Comparison of ENCODE assay signal across 31 mouse cellular contexts in the genomic region with DNA sequence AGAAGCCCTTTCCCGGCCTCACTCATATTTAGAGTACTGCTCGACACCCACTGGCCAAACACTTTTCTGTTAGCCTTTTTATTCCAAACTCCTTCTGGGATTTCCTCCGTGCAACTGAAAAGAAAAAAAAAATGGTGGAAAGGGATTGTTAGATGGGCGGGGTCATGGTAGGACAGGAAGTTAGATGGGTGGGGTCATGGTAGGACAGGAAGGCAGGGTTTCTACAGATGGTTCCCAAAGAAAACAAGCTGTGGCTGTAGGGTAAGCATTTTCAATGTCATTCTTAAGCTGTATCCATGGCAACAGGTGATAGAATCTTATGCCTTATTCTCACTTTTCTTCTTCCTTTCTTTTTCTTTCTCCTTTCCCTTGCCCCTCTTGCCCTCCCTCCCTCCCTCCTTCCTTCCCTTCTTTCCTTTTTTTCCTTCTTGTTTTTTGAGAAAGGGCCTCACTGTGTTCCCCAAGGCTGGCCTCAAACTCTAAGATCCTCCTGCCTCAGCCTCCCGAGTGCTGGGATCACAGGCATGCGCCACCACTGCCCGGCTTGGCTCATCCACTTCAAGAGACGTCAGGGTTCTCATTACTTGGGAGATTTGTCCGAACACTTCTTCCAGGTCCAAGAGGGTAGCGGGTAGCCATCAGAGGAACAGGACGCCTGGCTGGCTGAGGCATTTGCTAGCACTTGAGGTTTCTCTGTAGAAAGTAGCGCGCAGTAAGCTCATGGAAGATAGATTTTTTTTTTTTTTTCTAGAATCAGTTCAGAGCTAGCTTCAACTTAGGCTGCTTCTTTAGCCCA. TPM values are rescaled to one million over a fixed set of nuclear protein-coding genes. Genes with fewer than 3 reads are reported as not detected.
DNase-seq lines count a peak whose midpoint lies in the region; ATAC-seq and TF ChIP-seq lines count a peak whose summit lies in the region.
"Had no signal": no experiment of that assay in that cellular context is flagged by ENCODE, and none has a peak within 500 bp of the region (broad histone marks: within the 10 kb centered on the region; RNA-seq: fewer than 3 reads in every experiment).

No protein-coding gene starts in this region.

- H3K9me3 ChIP-seq in kidney, embryonic 16.5 days (ENCODE audit: low read length), result no peaks in the 10 kb centered on the region
- no peaks in the 10 kb centered on the region for H3K9me3 ChIP-seq in embryonic facial prominence, embryonic 10.5 days
- H3K9me3 ChIP-seq: embryonic facial prominence, embryonic 13.5 days; forebrain, embryonic 12.5 days; forebrain, embryonic 15.5 days; heart, embryonic 13.5 days; hindbrain, embryonic 12.5 days; hindbrain, embryonic 15.5 days had no signal

- H3K27ac ChIP-seq in layer of hippocampus, adult 2 months, result peak overlapping the region; percentile 89; the same call in 1 of the 2 replicates
- no peak overlapping the region for H3K27ac ChIP-seq in kidney, embryonic 16.5 days (ENCODE audit: low read length)
- H3K27ac ChIP-seq in embryonic facial prominence, embryonic 10.5 days (replicated peaks), result no peak overlapping the region
- H3K27ac ChIP-seq: embryonic facial prominence, embryonic 13.5 days; forebrain, embryonic 12.5 days; forebrain, embryonic 15.5 days; heart, embryonic 13.5 days; hindbrain, embryonic 12.5 days; hindbrain, embryonic 15.5 days had no signal

- ATAC-seq in kidney, embryonic 16.5 days (ENCODE audit: low FRiP score, low TSS enrichment), result no peak
- ATAC-seq: forebrain, embryonic 15.5 days had no signal

- WGBS in kidney, embryonic 16.5 days, result 90% methylated on average over 13 of the region's 13 CpGs
- 94% methylated on average over 13 of the region's 13 CpGs for WGBS in embryonic facial prominence, embryonic 10.5 days

- DNase-seq in layer of hippocampus, adult 2 months (ENCODE audit: low spot score in 2 of 2), result no peak
- DNase-seq in layer of hippocampus, adult 9-10 months (ENCODE audit: low spot score), result no peak
- DNase-seq in 3T3-L1 (ENCODE audit: low read depth, low spot score), result peak; percentile 28
- peak; percentile 56 for DNase-seq in 416B (ENCODE audit: low read depth)
- peak; percentile 44 for DNase-seq in ZHBTc4 (ENCODE audit: low read depth, low spot score)
- no peak for DNase-seq in embryonic facial prominence, embryonic 10.5 days (ENCODE audit: low spot score)
- DNase-seq: adrenal gland, postnatal 10 days; cerebellum, adult 11 months; cerebellum, adult 2 months; cerebellum, adult 9-11 months; cerebellum, postnatal 25 days; gastrocnemius, postnatal 25 days; heart, postnatal 14 days; kidney, adult 11 months had no signal

- H3K27me3 ChIP-seq in kidney, embryonic 16.5 days (ENCODE audit: insufficient read depth, low read length), result no peaks in the 10 kb centered on the region
- H3K27me3 ChIP-seq in embryonic facial prominence, embryonic 10.5 days (replicated peaks; ENCODE audit: low read depth, poor library complexity, severe bottlenecking), result no peaks in the 10 kb centered on the region
- H3K27me3 ChIP-seq: CH12.LX; embryonic facial prominence, embryonic 13.5 days; forebrain, embryonic 12.5 days; forebrain, embryonic 15.5 days; heart, embryonic 13.5 days; hindbrain, embryonic 12.5 days; hindbrain, embryonic 15.5 days had no signal

- H3K36me3 ChIP-seq in kidney, embryonic 16.5 days (ENCODE audit: insufficient read depth, low read length), result no peaks in the 10 kb centered on the region
- no peaks in the 10 kb centered on the region for H3K36me3 ChIP-seq in embryonic facial prominence, embryonic 10.5 days (replicated peaks)
- H3K36me3 ChIP-seq: embryonic facial prominence, embryonic 13.5 days; forebrain, embryonic 12.5 days; forebrain, embryonic 15.5 days; heart, embryonic 13.5 days; hindbrain, embryonic 12.5 days; hindbrain, embryonic 15.5 days had no signal

- no peaks in the 10 kb centered on the region for H3K4me1 ChIP-seq in kidney, embryonic 16.5 days (ENCODE audit: insufficient read depth, low read length)
- 0 out of 2 replicates have a peak, but pooled peaks cover 6% of the 10 kb centered on the region for H3K4me1 ChIP-seq in embryonic facial prominence, embryonic 10.5 days
- H3K4me1 ChIP-seq: embryonic facial prominence, embryonic 13.5 days; forebrain, embryonic 12.5 days; forebrain, embryonic 15.5 days; heart, embryonic 13.5 days; hindbrain, embryonic 12.5 days; hindbrain, embryonic 15.5 days had no signal

- TF ChIP-seq CTCF in layer of hippocampus, adult 2 months (conservative IDR thresholded peaks at IDR 0.05), result no peak

- no peak overlapping the region for H3K4me3 ChIP-seq in layer of hippocampus, adult 2 months
- no peak overlapping the region for H3K4me3 ChIP-seq in kidney, embryonic 16.5 days (ENCODE audit: low read length)
- H3K4me3 ChIP-seq in embryonic facial prominence, embryonic 10.5 days, result no peak overlapping the region
- H3K4me3 ChIP-seq: embryonic facial prominence, embryonic 13.5 days; erythroblast, embryonic 14.5 days; forebrain, embryonic 12.5 days; forebrain, embryonic 15.5 days; heart, embryonic 13.5 days; hindbrain, embryonic 12.5 days; hindbrain, embryonic 15.5 days had no signal

- no peak overlapping the region for H3K4me2 ChIP-seq in kidney, embryonic 16.5 days (replicated peaks; ENCODE audit: low read depth, low read length)
- H3K4me2 ChIP-seq: embryonic facial prominence, embryonic 13.5 days; forebrain, embryonic 12.5 days; forebrain, embryonic 15.5 days; heart, embryonic 13.5 days; hindbrain, embryonic 12.5 days; hindbrain, embryonic 15.5 days had no signal

- H3K9ac ChIP-seq in kidney, embryonic 16.5 days (replicated peaks; ENCODE audit: low read length), result no peak overlapping the region
- H3K9ac ChIP-seq: embryonic facial prominence, embryonic 13.5 days; forebrain, embryonic 12.5 days; forebrain, embryonic 15.5 days; heart, embryonic 13.5 days; hindbrain, embryonic 12.5 days; hindbrain, embryonic 15.5 days had no signal

RNA-seq across cellular contexts. Expression of a gene that starts 34.2 kb away (rescaled TPM):
- total RNA-seq in layer of hippocampus, adult 2 months (2021), result not detected
- not detected in 2 replicates for polyA plus RNA-seq in kidney, embryonic 16.5 days (2015; fragmentation: Nextera tagmentation; extraction: Ambion mirVana)
- polyA plus RNA-seq in embryonic facial prominence, embryonic 10.5 days (2016; fragmentation: Nextera tagmentation; extraction: Ambion mirVana), result not detected in 2 replicates
- total RNA-seq: CH12.LX; common myeloid progenitor, adult 5-6 weeks; gastrocnemius, adult 8-10 months; gastrocnemius, postnatal 25 days; heart, postnatal 14 days; hematopoietic stem cell, adult 5-6 weeks; MEL had no signal
- polyA plus RNA-seq: cerebellum, adult 2 months; embryonic facial prominence, embryonic 13.5 days; erythroblast, embryonic 14.5 days; forebrain, embryonic 12.5 days; forebrain, embryonic 15.5 days; gonadal fat pad, adult 2 months; heart, embryonic 13.5 days; heart, embryonic 16.5 days; hindbrain, embryonic 12.5 days; hindbrain, embryonic 15.5 days had no signal

RNA-seq across cellular contexts. Expression of a gene that starts 43.8 kb away (rescaled TPM):
- 10 to 100 TPM in 1 of 2 experiments, 1 to 10 TPM in 1; 9.8 to 11.0 TPM for total RNA-seq in layer of hippocampus, adult 2 months (2021)
- 0.06 and 0.24 TPM in 2 replicates for polyA plus RNA-seq in kidney, embryonic 16.5 days (2015; fragmentation: Nextera tagmentation; extraction: Ambion mirVana)
- 0.06 and 0.09 TPM in 2 replicates for polyA plus RNA-seq in embryonic facial prominence, embryonic 10.5 days (2016; fragmentation: Nextera tagmentation; extraction: Ambion mirVana)
- total RNA-seq: gastrocnemius, adult 8-10 months; gastrocnemius, postnatal 25 days; MEL had no signal

RNA-seq across cellular contexts. Expression of a gene that starts 49.4 kb away (rescaled TPM):
- not detected for total RNA-seq in layer of hippocampus, adult 2 months (2021)
- polyA plus RNA-seq in kidney, embryonic 16.5 days (2015; fragmentation: Nextera tagmentation; extraction: Ambion mirVana), result not detected in 2 replicates
- polyA plus RNA-seq in embryonic facial prominence, embryonic 10.5 days (2016; fragmentation: Nextera tagmentation; extraction: Ambion mirVana), result not detected in 2 replicates
- total RNA-seq: adrenal gland, adult 18-20 months; adrenal gland, postnatal 10 days; adrenal gland, postnatal 4 days; CH12.LX; common myeloid progenitor, adult 5-6 weeks; gastrocnemius, adult 8-10 months; gastrocnemius, postnatal 25 days; heart, postnatal 14 days; MEL had no signal
- polyA plus RNA-seq: cerebellum, adult 2 months; embryonic facial prominence, embryonic 13.5 days; forebrain, embryonic 12.5 days; forebrain, embryonic 15.5 days; heart, embryonic 13.5 days; hindbrain, embryonic 12.5 days; hindbrain, embryonic 15.5 days had no signal

Comparison
In these comparisons a context has a peak if more than half of its experiments do, and no peak if none do; other contexts are left out.
1. DNase-seq: peak in 3T3-L1 (single experiment), 416B (single experiment) and ZHBTc4 (single experiment); none in layer of hippocampus, adult 2 months (0 of 2), layer of hippocampus, adult 9-10 months (single experiment) and embryonic facial prominence, embryonic 10.5 days (single experiment).